Comparison of ENCODE assay signal across 18 mouse cellular contexts in genomic region chr4:45808034-45808433, GRCm38 (mm10). TPM values are rescaled to one million over a fixed set of nuclear protein-coding genes. Genes with fewer than 3 reads are reported as not detected.
"Had no signal": no experiment of that assay in that cellular context is flagged by ENCODE, and none has a peak within 500 bp of the region (broad histone marks: within the 10 kb centered on the region; RNA-seq: fewer than 3 reads in every experiment).

No protein-coding gene starts in this region.

- H3K4me2 ChIP-seq: limb, embryonic 12.5 days; liver, embryonic 13.5 days; lung, embryonic 15.5 days; midbrain, embryonic 12.5 days had no signal

- ATAC-seq: liver, postnatal 0 days had no signal

- H3K4me1 ChIP-seq: liver, embryonic 13.5 days; lung, embryonic 15.5 days; megakaryocyte, embryonic 14.5 days had no signal

- DNase-seq: kidney, adult 18-20 months; kidney, postnatal 10 days; kidney, postnatal 4 days; liver; liver, embryonic 13.5 days; liver, postnatal 0 days; lung, postnatal 14 days; right cerebral cortex, postnatal 25 days; thymus, postnatal 4 days had no signal

- H3K9me3 ChIP-seq: limb, embryonic 12.5 days; liver, embryonic 13.5 days; lung, embryonic 15.5 days; megakaryocyte, embryonic 14.5 days; midbrain, embryonic 12.5 days had no signal

- H3K9ac ChIP-seq: limb, embryonic 12.5 days; liver, embryonic 13.5 days; liver, postnatal 0 days; lung, embryonic 15.5 days; midbrain, embryonic 12.5 days had no signal

- H3K36me3 ChIP-seq: limb, embryonic 12.5 days; lung, embryonic 15.5 days had no signal

- H3K4me3 ChIP-seq: layer of hippocampus, adult 2 months; limb, embryonic 12.5 days; liver, embryonic 13.5 days; lung, embryonic 15.5 days; megakaryocyte, embryonic 14.5 days; midbrain, embryonic 12.5 days had no signal

- H3K27ac ChIP-seq: layer of hippocampus, adult 2 months; limb, embryonic 12.5 days; liver, embryonic 13.5 days; lung, embryonic 15.5 days; macrophage; midbrain, embryonic 12.5 days; stomach, postnatal 0 days had no signal

- H3K27me3 ChIP-seq: lung, embryonic 15.5 days had no signal

RNA-seq across cellular contexts. Expression of gene Igfbpl1, which starts 18.7 kb away (rescaled TPM):
- polyA plus RNA-seq: liver, postnatal 0 days; macrophage had no signal

RNA-seq across cellular contexts. Expression of gene Stra6l, which starts 40.4 kb away (rescaled TPM):
- total RNA-seq: layer of hippocampus, adult 2 months; layer of hippocampus, postnatal 10 days; left cerebral cortex, postnatal 36 days had no signal
- polyA plus RNA-seq: lung, embryonic 15.5 days had no signal
